Mouse (Mus musculus) inflammation-experienced regulatory T-cells, adult 6 months (primary cell): ENCODE measurements around the gene Car5b. TPM values are rescaled to one million over a fixed set of nuclear protein-coding genes. Genes with fewer than 3 reads are reported as not detected.
A peak's percentile ranks its signal among the peaks of the same experiment; 100 is the strongest.

ENCODE experiments used
- ATAC-seq: one replicate; pipeline ENCODE4 v1.8.0; 2017
- polyA plus RNA-seq, 3 experiments: library from polyadenylated mRNA; unstranded; fragments of 100-300 nt; shearing (Covaris generic); gene quantifications; one replicate each; pipeline ENCODE4 v1.2.1; 2017

The Car5b gene
- polyA plus RNA-seq, 3 experiments from 2014 or later, result 3.0 to 15.3 (median 3.4) TPM

DNA sequence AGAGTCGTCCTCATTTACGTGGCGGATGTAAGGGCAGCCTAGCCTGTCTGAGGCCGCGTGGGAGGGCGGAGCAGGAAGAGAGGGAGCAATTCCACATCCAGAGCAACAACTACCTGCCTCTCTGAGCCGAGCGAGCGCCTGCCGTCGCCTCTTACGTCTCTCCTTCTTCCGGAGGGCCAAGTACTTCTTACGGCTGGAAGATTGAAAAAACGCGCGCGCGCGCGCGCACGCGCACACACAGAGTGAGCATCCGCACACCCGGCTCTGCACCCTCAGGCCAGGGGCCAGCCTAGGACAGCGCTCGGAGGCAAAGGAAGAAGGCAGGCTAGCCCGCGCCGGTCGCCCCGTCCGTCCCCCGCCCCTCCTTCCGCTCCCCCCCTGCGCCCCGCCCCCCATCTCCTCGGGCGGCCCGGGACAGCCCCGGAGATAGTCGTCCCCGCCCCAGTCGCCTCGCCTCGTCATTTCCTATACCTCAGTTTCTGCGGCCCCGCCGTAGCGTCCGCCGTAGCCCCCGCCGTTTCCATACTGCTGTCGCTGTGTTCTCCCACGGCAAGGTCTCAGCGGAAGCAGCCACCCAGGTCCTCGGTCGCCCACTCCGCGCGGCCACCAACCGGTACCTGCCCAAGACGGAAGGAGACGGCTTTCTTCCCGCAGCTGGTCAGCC is 69.9 kb downstream of the Car5b start:
- peak; percentile 67 for ATAC-seq

DNA sequence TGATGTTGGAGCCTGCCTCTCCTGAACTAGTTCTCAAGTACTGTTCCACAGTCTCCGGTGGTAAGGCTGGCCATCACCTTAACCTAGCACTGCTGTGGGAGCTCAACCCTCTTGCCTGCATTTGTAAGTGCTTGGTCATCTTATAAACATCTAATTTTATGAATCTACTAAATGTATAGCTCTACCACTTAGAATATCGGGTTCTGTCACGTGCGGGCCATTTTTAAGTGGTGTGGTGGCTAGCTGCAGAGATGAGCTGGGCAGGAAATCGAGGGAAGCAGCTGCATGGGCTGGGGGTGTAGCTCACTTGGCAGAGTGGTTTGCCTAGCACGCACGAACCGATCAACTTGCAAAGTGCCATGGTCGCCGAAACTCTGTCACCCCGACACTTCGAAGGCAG is 70.4 kb downstream of the Car5b start:
- ATAC-seq, result peak; percentile 26

DNA sequence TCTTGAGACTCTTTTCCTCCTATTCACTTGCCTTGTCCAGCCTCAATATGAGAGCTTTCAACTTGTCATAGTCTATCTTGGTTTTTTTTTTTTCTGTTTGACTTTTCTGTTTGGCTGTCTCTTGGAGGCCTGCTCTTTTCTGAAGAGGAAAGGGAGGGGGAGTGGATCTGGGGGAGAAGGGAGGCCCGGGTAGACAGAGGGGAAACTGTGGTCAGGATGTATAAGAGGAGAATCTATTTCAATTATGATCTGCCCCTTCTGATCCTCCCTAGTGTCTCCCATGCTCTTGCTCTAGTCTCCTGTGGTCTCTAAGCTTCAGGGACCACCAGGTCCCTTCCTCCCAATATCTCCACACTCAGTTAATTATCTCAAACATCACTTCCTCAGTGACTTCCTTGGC is 76.2 kb downstream of the Car5b start:
- ATAC-seq, result peak; percentile 69

DNA sequence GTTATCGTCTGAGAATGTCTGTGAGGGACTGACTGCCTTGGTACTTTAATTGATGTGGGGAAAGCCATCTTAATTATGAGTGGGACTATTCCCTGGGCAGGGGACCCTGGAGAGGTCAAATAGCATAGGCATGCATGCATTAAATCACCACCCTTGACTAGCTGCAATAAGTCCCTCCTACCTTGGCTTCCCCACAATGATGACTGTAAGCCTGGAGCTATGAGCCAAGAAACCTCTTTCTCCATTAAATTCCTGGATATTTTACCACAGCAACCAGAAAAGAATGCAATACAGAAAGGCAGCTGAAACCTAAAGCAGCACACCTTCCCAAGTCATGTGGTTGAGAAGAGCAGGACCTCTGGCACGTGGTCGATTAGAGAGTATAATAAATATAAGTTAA is 83.4 kb downstream of the Car5b start:
- no peak for ATAC-seq

DNA sequence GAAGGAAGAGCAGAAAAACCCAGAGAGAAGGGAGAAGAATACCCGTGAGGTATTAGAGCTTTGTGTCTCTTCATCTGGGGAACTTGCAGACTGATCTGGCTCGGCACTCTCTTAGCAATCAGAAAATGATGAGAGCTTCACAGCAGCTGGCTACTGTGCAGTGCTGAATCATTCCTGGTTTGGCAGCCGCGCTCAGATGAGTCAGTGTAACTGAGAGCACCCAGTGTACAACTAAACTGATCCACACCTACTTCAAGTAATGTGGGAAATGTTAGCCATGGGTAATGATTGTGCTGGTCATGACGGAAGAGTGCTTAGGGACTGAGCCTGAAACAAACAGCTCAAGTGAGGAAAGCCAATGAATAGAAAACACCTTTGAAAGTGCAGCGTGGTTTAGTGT is 89.2 kb downstream of the Car5b start:
- ATAC-seq, result no peak

DNA sequence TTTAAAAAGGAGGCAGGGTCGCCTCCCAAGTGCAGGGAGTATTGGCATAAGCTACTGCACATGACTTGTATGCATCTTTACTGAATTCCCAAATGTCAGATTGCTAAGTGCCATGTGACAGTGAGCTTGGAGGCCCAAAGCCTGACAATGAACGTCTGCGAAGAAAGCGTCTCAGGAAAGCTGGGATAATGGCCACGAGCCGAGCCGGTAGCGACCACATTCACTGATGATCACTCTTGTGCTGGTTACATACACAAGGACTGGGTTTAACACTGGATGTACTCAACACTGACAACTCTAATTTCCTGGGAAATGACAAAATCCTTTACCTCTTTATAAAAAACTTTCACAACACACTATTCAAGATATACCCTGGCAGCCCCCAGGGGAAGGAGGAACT is 93.1 kb downstream of the Car5b start:
- ATAC-seq, result no peak

DNA sequence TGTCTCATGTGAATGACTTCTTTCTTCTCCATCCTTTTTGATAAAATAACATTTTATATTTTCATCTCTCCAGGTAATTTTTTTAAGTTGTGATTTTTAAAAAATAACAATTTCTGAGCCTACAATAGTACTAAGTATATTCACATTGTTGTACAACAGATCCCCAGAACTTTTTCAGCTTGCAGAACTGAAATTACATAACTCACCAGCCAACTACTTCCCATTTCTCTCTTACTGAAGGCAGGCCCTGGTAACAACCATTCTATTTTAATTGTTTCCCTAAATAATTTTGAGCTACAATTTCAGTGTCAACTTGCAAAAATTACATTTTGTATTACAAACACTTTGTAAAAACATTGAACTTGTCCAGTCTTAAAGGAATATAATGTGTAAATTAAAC is 98.2 kb downstream of the Car5b start:
- ATAC-seq, result no peak

Other genes starting within 250 kb of the Car5b start
- gene Ap1s2, start 119.0 kb downstream of the Car5b start, polyA plus RNA-seq, result 10 to 100 TPM; 19.5 to 54.7 (median 22.6) TPM
- gene Zrsr2, start 69.3 kb downstream of the Car5b start, polyA plus RNA-seq, result 10 to 100 TPM; 39.9 to 51.4 (median 47.4) TPM
- gene Siah1b, start 48.5 kb upstream of the Car5b start, polyA plus RNA-seq, result 1 to 10 TPM; 1.2 to 4.2 (median 1.6) TPM
- gene Cltrn, start 60.8 kb upstream of the Car5b start, polyA plus RNA-seq, result not detected
- not detected for gene Ace2, start 111.3 kb upstream of the Car5b start, polyA plus RNA-seq
- gene Bmx, start 230.2 kb upstream of the Car5b start, polyA plus RNA-seq, result not detected
- gene Pir, start 241.4 kb upstream of the Car5b start, polyA plus RNA-seq, result not detected